Mouse (Mus musculus) MEL (cell line): ENCODE data around the gene Tmem88. TPM values are rescaled to one million over a fixed set of nuclear protein-coding genes. Genes with fewer than 3 reads are reported as not detected.

Experiments
- DNase-seq: peaks from one replicate; pipeline ENCODE4 v3.0.0; 2011; ENCODE audit warnings: low read depth, low spot score
- H3K27ac ChIP-seq: 2 replicates; pipeline ENCODE4 v1.5.1; 2012; ENCODE audit warnings: low read depth, mild to moderate bottlenecking, control low read depth, low read length, moderate library complexity; ENCODE audit not compliant: control insufficient read depth
- H3K27me3 ChIP-seq, 2 experiments: fragments of 150-350 bp in 1 of 2; sonication (generic) in 1 of 2; 2 replicates each; pipeline ENCODE4 v1.6.1; 2012; ENCODE audit warnings: low read length in 2 of 2, mild to moderate bottlenecking in 2 of 2, improper control_type of control experiment in 1 of 2, moderate library complexity in 1 of 2; ENCODE audit not compliant: insufficient read depth in 2 of 2, control insufficient read depth in 1 of 2
- H3K36me3 ChIP-seq, 2 experiments: 2 replicates each; pipeline ENCODE4 v1.6.1; 2012 to 2014; ENCODE audit warnings: low read length in 2 of 2, improper control_type of control experiment in 1 of 2, inconsistent platforms in 1 of 2, mild to moderate bottlenecking in 1 of 2; ENCODE audit not compliant: insufficient read depth in 2 of 2, control insufficient read depth in 1 of 2
- H3K4me1 ChIP-seq, 2 experiments: fragments of 150-350 bp in 1 of 2; sonication (generic) in 1 of 2; 2 replicates each; pipeline ENCODE4 v1.6.1; 2012; ENCODE audit warnings: low read length in 2 of 2, improper control_type of control experiment in 1 of 2, mild to moderate bottlenecking in 1 of 2; ENCODE audit not compliant: insufficient read depth in 2 of 2, control insufficient read depth in 1 of 2
- H3K4me3 ChIP-seq, 2 experiments: fragments of 150-350 bp in 1 of 2; sonication (generic) in 1 of 2; 2 replicates each; pipeline ENCODE4 v1.5.1; 2012; ENCODE audit warnings: low read depth in 2 of 2, low read length in 2 of 2, mild to moderate bottlenecking in 2 of 2, moderate library complexity in 2 of 2, control low read depth in 1 of 2, improper control_type of control experiment in 1 of 2; ENCODE audit not compliant: control insufficient read depth in 1 of 2, insufficient read depth in 1 of 2
- H3K79me2 ChIP-seq: 2 replicates; pipeline ENCODE4 v1.6.1; 2012; ENCODE audit warnings: mild to moderate bottlenecking, low read length, moderate library complexity; ENCODE audit not compliant: control insufficient read depth, poor library complexity, insufficient read depth
- H3K9ac ChIP-seq: 2 replicates; pipeline ENCODE4 v1.6.1; 2012; ENCODE audit warnings: low read depth, mild to moderate bottlenecking, control low read depth, low read length, moderate library complexity; ENCODE audit not compliant: control insufficient read depth, poor library complexity, severe bottlenecking
- H3K9me3 ChIP-seq: fragments of 150-350 bp; sonication (generic); replicated peaks from 2 replicates; pipeline ENCODE4 v1.6.1; 2012; ENCODE audit warnings: mild to moderate bottlenecking, low read length, improper control_type of control experiment, moderate library complexity; ENCODE audit not compliant: insufficient read depth
- CHD1 ChIP-seq: IDR thresholded peaks from 2 replicates; pipeline ENCODE4 v1.6.1; 2012; ENCODE audit warnings: low read depth, mild to moderate bottlenecking, inconsistent platforms, low read length, improper control_type of control experiment
- CHD2 ChIP-seq: IDR thresholded peaks from 2 replicates; pipeline ENCODE4 v1.6.1; 2011; ENCODE audit warnings: low read length, improper control_type of control experiment
- CTCF ChIP-seq, 3 experiments: IDR thresholded peaks in 2 of 3; conservative IDR thresholded peaks in 1 of 3; 2 replicates each; pipeline ENCODE4 v1.5.1; 2011 to 2012; ENCODE audit warnings: low read length in 3 of 3, low read depth in 2 of 3, mild to moderate bottlenecking in 2 of 3, improper control_type of control experiment in 1 of 3, inconsistent platforms in 1 of 3, mixed read lengths in 1 of 3, moderate library complexity in 1 of 3; ENCODE audit not compliant: control insufficient read depth in 1 of 3, insufficient read depth in 1 of 3, poor library complexity in 1 of 3, severe bottlenecking in 1 of 3
- E2F4 ChIP-seq: IDR thresholded peaks from 2 replicates; pipeline ENCODE4 v1.6.1; 2011; ENCODE audit warnings: low read depth, low read length, improper control_type of control experiment, borderline replicate concordance
- ELF1 ChIP-seq: IDR thresholded peaks from 2 replicates; pipeline ENCODE4 v1.6.1; 2014; ENCODE audit warnings: low read depth, mild to moderate bottlenecking, inconsistent platforms, low read length, improper control_type of control experiment, moderate library complexity
- EP300 ChIP-seq, 2 experiments: IDR thresholded peaks; 2 replicates each; pipeline ENCODE4 v1.6.1; 2011; ENCODE audit warnings: improper control_type of control experiment in 2 of 2, low read length in 2 of 2, low read depth in 1 of 2, mild to moderate bottlenecking in 1 of 2
- ETS1 ChIP-seq: IDR thresholded peaks from 2 replicates; pipeline ENCODE4 v1.6.1; 2012; ENCODE audit warnings: low read depth, mild to moderate bottlenecking, inconsistent platforms, low read length, improper control_type of control experiment, moderate library complexity
- GABPA ChIP-seq: IDR thresholded peaks from 2 replicates; pipeline ENCODE4 v1.6.1; 2012; ENCODE audit warnings: low read depth, mild to moderate bottlenecking, inconsistent platforms, low read length, improper control_type of control experiment, moderate library complexity
- GATA1 ChIP-seq: IDR thresholded peaks from 2 replicates; pipeline ENCODE4 v1.6.1; 2011; ENCODE audit warnings: low read depth, low read length, improper control_type of control experiment
- HCFC1 ChIP-seq: IDR thresholded peaks from 2 replicates; pipeline ENCODE4 v1.6.1; 2012; ENCODE audit warnings: low read depth, mild to moderate bottlenecking, inconsistent platforms, low read length, improper control_type of control experiment, moderate library complexity
- JUND ChIP-seq: IDR thresholded peaks from 2 replicates; pipeline ENCODE4 v1.6.1; 2011; ENCODE audit warnings: low read depth, mild to moderate bottlenecking, improper control_type of control experiment, low read length
- KAT2A ChIP-seq: conservative IDR thresholded peaks from 2 replicates; pipeline ENCODE4 v1.6.1; 2012; ENCODE audit warnings: low read depth, low read length, improper control_type of control experiment, inconsistent platforms
- MAFK ChIP-seq: IDR thresholded peaks from 2 replicates; pipeline ENCODE4 v1.6.1; 2011; ENCODE audit warnings: low read depth, mild to moderate bottlenecking, low read length, improper control_type of control experiment, borderline replicate concordance
- MAZ ChIP-seq: IDR thresholded peaks from 2 replicates; pipeline ENCODE4 v1.6.1; 2012; ENCODE audit warnings: low read depth, mild to moderate bottlenecking, inconsistent platforms, low read length, improper control_type of control experiment
- MYB ChIP-seq: IDR thresholded peaks from 2 replicates; pipeline ENCODE4 v1.6.1; 2011; ENCODE audit warnings: mild to moderate bottlenecking, low read depth, low read length, improper control_type of control experiment
- NELFE ChIP-seq: IDR thresholded peaks from 2 replicates; pipeline ENCODE4 v1.6.1; 2011; ENCODE audit warnings: low read depth, low read length, improper control_type of control experiment
- POLR2AphosphoS2 ChIP-seq: IDR thresholded peaks from 2 replicates; pipeline ENCODE4 v1.6.1; 2011; ENCODE audit warnings: low read length, improper control_type of control experiment
- POLR2AphosphoS5 ChIP-seq: IDR thresholded peaks from 2 replicates; pipeline ENCODE4 v1.6.1; 2012; ENCODE audit warnings: low read depth, borderline replicate concordance, mild to moderate bottlenecking, inconsistent platforms, low read length, moderate library complexity, mixed read lengths
- RAD21 ChIP-seq: IDR thresholded peaks from 2 replicates; pipeline ENCODE4 v1.6.1; 2011; ENCODE audit warnings: mild to moderate bottlenecking, low read depth, low read length, improper control_type of control experiment
- RCOR1 ChIP-seq: IDR thresholded peaks from 2 replicates; pipeline ENCODE4 v1.6.1; 2012; ENCODE audit warnings: low read depth, mild to moderate bottlenecking, inconsistent platforms, low read length, improper control_type of control experiment
- SIN3A ChIP-seq: IDR thresholded peaks from 2 replicates; pipeline ENCODE4 v1.6.1; 2012; ENCODE audit warnings: low read length, improper control_type of control experiment, inconsistent platforms
- TAL1 ChIP-seq: IDR thresholded peaks from 2 replicates; pipeline ENCODE4 v1.6.1; 2012; ENCODE audit warnings: mild to moderate bottlenecking, inconsistent platforms, low read length, moderate library complexity, mixed read lengths
- TBP ChIP-seq: IDR thresholded peaks from 2 replicates; pipeline ENCODE4 v1.8.0; 2011; ENCODE audit warnings: low read depth, low read length, improper control_type of control experiment
- UBTF ChIP-seq: IDR thresholded peaks from 2 replicates; pipeline ENCODE4 v1.6.1; 2012; ENCODE audit warnings: low read depth, mild to moderate bottlenecking, inconsistent platforms, low read length, improper control_type of control experiment, moderate library complexity, borderline replicate concordance; ENCODE audit not compliant: insufficient read depth
- USF1 ChIP-seq: IDR thresholded peaks from 2 replicates; pipeline ENCODE4 v1.6.1; 2014; ENCODE audit warnings: low read depth, mild to moderate bottlenecking, inconsistent platforms, low read length, improper control_type of control experiment, moderate library complexity
- USF2 ChIP-seq, 2 experiments: IDR thresholded peaks; 2 replicates each; pipeline ENCODE4 v1.6.1; 2011 to 2012; ENCODE audit warnings: improper control_type of control experiment in 2 of 2, low read length in 2 of 2, borderline replicate concordance in 1 of 2, inconsistent platforms in 1 of 2, low read depth in 1 of 2, mild to moderate bottlenecking in 1 of 2; ENCODE audit not compliant: insufficient read depth in 1 of 2
- ZC3H11A ChIP-seq: IDR thresholded peaks from 2 replicates; pipeline ENCODE4 v1.6.1; 2012; ENCODE audit warnings: low read depth, mild to moderate bottlenecking, inconsistent platforms, low read length, improper control_type of control experiment
- ZNF384 ChIP-seq: IDR thresholded peaks from 2 replicates; pipeline ENCODE4 v1.6.1; 2012; ENCODE audit warnings: low read depth, mild to moderate bottlenecking, inconsistent platforms, low read length, improper control_type of control experiment
- polyA plus RNA-seq, 2 experiments: library from polyadenylated mRNA; stranded (reverse) in 1 of 2; unstranded in 1 of 2; fragments of >175 nt in 1 of 2; fragments of >200 nt in 1 of 2; gene quantifications; 2 replicates each; pipeline versions ENCODE4 v1.2.1 to v1.2.4; 2012; ENCODE audit warnings: low replicate concordance in 2 of 2, low read depth in 1 of 2; ENCODE audit not compliant: insufficient read length in 2 of 2, insufficient read depth in 1 of 2, missing spikeins in 1 of 2
- total RNA-seq: library from RNA; depleted of rRNA; stranded (reverse); fragments of 300-350 nt; gene quantifications from 2 replicates; pipeline ENCODE4 v1.2.3, GENCODE M21; 2012

The Tmem88 gene
- total and polyA plus RNA-seq, 3 experiments = 0.39 to 0.45 TPM; not detected in 1

GRCm38 (mm10) chr11:69407724-69408004, 9.6 kb upstream of the Tmem88 start:
- H3K9me3 ChIP-seq = no peaks in the 10 kb centered on the region
- H3K4me1 ChIP-seq = peaks cover 4 to 14% of the 10 kb centered on the region in 2 experiments; a peak in 3 of 4 replicates
- H3K9ac ChIP-seq = peak overlapping the region; percentile 64
- H3K27ac ChIP-seq = no peak overlapping the region
- no peaks in the 10 kb centered on the region for H3K27me3 ChIP-seq
- TF ChIP-seq EP300 (IDR thresholded peaks at IDR 0.05; ENCODE audit: low read depth in 1 of 2, low read length in 2 of 2) = no peak
- TF ChIP-seq RCOR1 = no peak
- no peak for TF ChIP-seq MYB
- TF ChIP-seq NELFE = no peak
- no peak for TF ChIP-seq TBP
- no peak for TF ChIP-seq MAZ
- TF ChIP-seq ZC3H11A = no peak
- no peak for TF ChIP-seq USF1
- TF ChIP-seq UBTF = no peak
- no peak for TF ChIP-seq CHD2
- no peak for TF ChIP-seq USF2 (IDR thresholded peaks at IDR 0.05; ENCODE audit: borderline replicate concordance in 1 of 2, insufficient read depth in 1 of 2, low read depth in 1 of 2, low read length in 2 of 2)
- TF ChIP-seq SIN3A = no peak
- no peak overlapping the region; a peak in 1 of 4 replicates for H3K4me3 ChIP-seq
- peaks cover 0 to 9% of the 10 kb centered on the region in 2 experiments; a peak in 3 of 4 replicates for H3K36me3 ChIP-seq
- peaks cover 42% of the 10 kb centered on the region for H3K79me2 ChIP-seq
- no peak for DNase-seq

GRCm38 (mm10) chr11:69406867-69407723, 9.1 kb upstream of the Tmem88 start:
- no peaks in the 10 kb centered on the region for H3K9me3 ChIP-seq
- no peak overlapping the region for H3K27ac ChIP-seq
- peaks cover 38% of the 10 kb centered on the region for H3K79me2 ChIP-seq
- TF ChIP-seq TAL1 (no peak), ZNF384 (no peak), RAD21 (no peak), POLR2AphosphoS5 (no peak), MYB (no peak), GABPA (no peak), CHD1 (no peak), MAFK (no peak), HCFC1 (no peak), JUND (no peak), ELF1 (no peak), CTCF (IDR thresholded peaks at IDR 0.05 in 2 of 3, conservative IDR thresholded peaks at IDR 0.05 in 1 of 3; ENCODE audit: control insufficient read depth in 1 of 3, insufficient read depth in 1 of 3, low read depth in 2 of 3, low read length in 3 of 3, poor library complexity in 1 of 3, severe bottlenecking in 1 of 3) (no peak), POLR2AphosphoS2 (no peak), TBP (no peak), ETS1 (no peak), GATA1 (no peak), USF1 (no peak), ZC3H11A (no peak), E2F4 (no peak), KAT2A (no peak)
- H3K4me3 ChIP-seq = no peak overlapping the region
- H3K27me3 ChIP-seq = no peaks in the 10 kb centered on the region
- H3K9ac ChIP-seq = no peak overlapping the region
- H3K36me3 ChIP-seq = peaks cover 0 to 4% of the 10 kb centered on the region in 2 experiments; a peak in 3 of 4 replicates
- DNase-seq = no peak
- H3K4me1 ChIP-seq = peaks cover 0 to 9% of the 10 kb centered on the region in 2 experiments; a peak in 2 of 4 replicates
